25 mouse cellular contexts compared by ENCODE assay signal in genomic region chr5:76495126-76495525, GRCm38 (mm10). TPM values are rescaled to one million over a fixed set of nuclear protein-coding genes. Genes with fewer than 3 reads are reported as not detected.
"Had no signal": no experiment of that assay in that cellular context is flagged by ENCODE, and none has a peak within 500 bp of the region (broad histone marks: within the 10 kb centered on the region; RNA-seq: fewer than 3 reads in every experiment).

No protein-coding gene starts in this region.

- H3K9me3 ChIP-seq: midbrain, embryonic 10.5 days; midbrain, embryonic 12.5 days; midbrain, embryonic 15.5 days; neural tube, embryonic 12.5 days had no signal

- DNase-seq: lung, adult 18-20 months; lung, embryonic 14.5 days; lung, postnatal 10 days; lung, postnatal 4 days; right cerebral cortex, adult 18-20 months; right cerebral cortex, postnatal 25 days; right cerebral cortex, postnatal 4 days; spleen, adult 18-20 months; thymus, adult 18-20 months; thymus, postnatal 14 days; thymus, postnatal 36 days had no signal

- H3K36me3 ChIP-seq: midbrain, embryonic 10.5 days; midbrain, embryonic 12.5 days; midbrain, embryonic 15.5 days; neural tube, embryonic 12.5 days had no signal

- H3K4me1 ChIP-seq: midbrain, embryonic 10.5 days; midbrain, embryonic 12.5 days; midbrain, embryonic 15.5 days; neural tube, embryonic 12.5 days had no signal

- H3K4me3 ChIP-seq: midbrain, embryonic 10.5 days; midbrain, embryonic 12.5 days; midbrain, embryonic 15.5 days; neural tube, embryonic 12.5 days had no signal

- H3K9ac ChIP-seq: lung, embryonic 14.5 days; midbrain, embryonic 12.5 days; midbrain, embryonic 15.5 days; neural tube, embryonic 12.5 days had no signal

- H3K27ac ChIP-seq: midbrain, embryonic 10.5 days; midbrain, embryonic 12.5 days; midbrain, embryonic 15.5 days; neural tube, embryonic 12.5 days had no signal

- ATAC-seq: midbrain, embryonic 15.5 days had no signal

- H3K27me3 ChIP-seq: midbrain, embryonic 12.5 days; midbrain, embryonic 15.5 days; neural tube, embryonic 12.5 days had no signal

- H3K4me2 ChIP-seq: lung, embryonic 14.5 days; midbrain, embryonic 12.5 days; midbrain, embryonic 15.5 days; neural tube, embryonic 12.5 days had no signal

RNA-seq across cellular contexts. Expression of gene Gm7271, which starts 11.3 kb away (rescaled TPM):
- total RNA-seq: megakaryocyte, adult 5-6 weeks; megakaryocyte-erythroid progenitor cell, adult 5-6 weeks; midbrain, postnatal 0 days; monocyte, adult 5-6 weeks; neutrophil, adult 5-6 weeks had no signal
- polyA plus RNA-seq: lung, embryonic 14.5 days; lung, embryonic 16.5 days; midbrain, embryonic 12.5 days; midbrain, embryonic 15.5 days; midbrain, postnatal 0 days; small intestine, adult 2 months; stomach, embryonic 14.5 days; stomach, embryonic 16.5 days; thymus, postnatal 0 days had no signal
